Mouse (Mus musculus) ES-Bruce4 (cell line): ENCODE measurements around the gene Olfr106-ps. TPM values are rescaled to one million over a fixed set of nuclear protein-coding genes. Genes with fewer than 3 reads are reported as not detected.

Experiments used
- H3K27ac ChIP-seq: 2 replicates; pipeline ENCODE4 v1.5.1; 2012; ENCODE audit warnings: low read length, inconsistent platforms; ENCODE audit not compliant: insufficient read depth
- H3K27me3 ChIP-seq: 2 replicates; pipeline ENCODE4 v1.6.1; 2012; ENCODE audit warnings: mild to moderate bottlenecking, low read length, inconsistent platforms; ENCODE audit not compliant: control insufficient read depth, poor library complexity, insufficient read depth, severe bottlenecking
- H3K36me3 ChIP-seq: 2 replicates; pipeline ENCODE4 v1.6.1; 2012; ENCODE audit warnings: inconsistent platforms, mild to moderate bottlenecking, low read length, moderate library complexity; ENCODE audit not compliant: control insufficient read depth, poor library complexity, insufficient read depth, severe bottlenecking
- H3K4me1 ChIP-seq: one replicate; pipeline ENCODE4 v1.8.1; 2011; ENCODE audit warnings: low read length; ENCODE audit not compliant: control insufficient read depth, insufficient read depth
- H3K4me3 ChIP-seq: 2 replicates; pipeline ENCODE4 v1.5.1; 2011; ENCODE audit warnings: low read depth, mild to moderate bottlenecking, low read length
- H3K9ac ChIP-seq: 2 replicates; pipeline ENCODE4 v1.6.1; 2012; ENCODE audit warnings: low read depth, mild to moderate bottlenecking, inconsistent platforms; ENCODE audit not compliant: poor library complexity, severe bottlenecking
- H3K9me3 ChIP-seq: replicated peaks from 2 replicates; pipeline ENCODE4 v1.6.1; 2012; ENCODE audit warnings: mild to moderate bottlenecking, low read length, inconsistent platforms; ENCODE audit not compliant: control insufficient read depth, poor library complexity, insufficient read depth, severe bottlenecking
- CTCF ChIP-seq: IDR thresholded peaks from one replicate; pipeline ENCODE4 v1.8.1; 2011; ENCODE audit warnings: low read depth, low read length
- EP300 ChIP-seq: IDR thresholded peaks from 2 replicates; pipeline ENCODE4 v1.6.1; 2011; ENCODE audit warnings: low read depth, low read length; ENCODE audit not compliant: insufficient read depth
- POLR2A ChIP-seq: IDR thresholded peaks from one replicate; pipeline ENCODE4 v1.8.1; 2011; ENCODE audit warnings: low read length; ENCODE audit not compliant: insufficient read depth
- polyA plus RNA-seq: library from polyadenylated mRNA; stranded (reverse); fragments of >200 nt; gene quantifications from 2 replicates; pipeline ENCODE4 v1.2.4, GENCODE M21; 2011; ENCODE audit warnings: low read depth; ENCODE audit not compliant: missing spikeins, insufficient read depth, insufficient read length

The Olfr106-ps gene
- polyA plus RNA-seq: not detected in 2 replicates

DNA sequence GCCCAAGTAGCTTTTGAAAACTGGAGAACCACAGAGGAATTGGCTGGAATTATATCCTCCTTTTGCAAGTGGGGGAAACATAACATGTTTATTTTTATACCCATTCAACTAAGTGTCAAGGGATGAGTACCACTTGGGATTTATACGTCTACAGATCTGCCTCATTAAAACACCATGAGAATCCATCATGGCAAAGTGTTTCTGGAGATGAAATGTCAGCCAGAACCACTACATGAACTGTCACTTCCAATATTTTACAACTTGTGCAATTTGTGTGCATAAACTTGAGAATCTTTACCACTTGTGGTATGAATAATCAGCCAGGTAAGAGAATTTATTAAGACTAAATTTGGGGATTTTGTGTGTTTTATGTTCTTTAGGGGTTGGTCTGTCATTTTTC is at the start of gene Olfr106-ps:
Olfr106-ps (plus strand) TSS at position 301 of the 400 bp plus-strand sequence.
- H3K9me3 ChIP-seq: no peaks in the 10 kb centered on the region
- no peak within 1 kb of the TSS for H3K9ac ChIP-seq
- H3K4me1 ChIP-seq: no peaks in the 10 kb centered on the region
- TF ChIP-seq POLR2A: no peak
- TF ChIP-seq EP300: no peak
- TF ChIP-seq CTCF: no peak
- H3K27ac ChIP-seq: no peak within 1 kb of the TSS
- no peaks in the 10 kb centered on the region for H3K36me3 ChIP-seq
- no peak within 1 kb of the TSS for H3K4me3 ChIP-seq
- no peaks in the 10 kb centered on the region for H3K27me3 ChIP-seq

DNA sequence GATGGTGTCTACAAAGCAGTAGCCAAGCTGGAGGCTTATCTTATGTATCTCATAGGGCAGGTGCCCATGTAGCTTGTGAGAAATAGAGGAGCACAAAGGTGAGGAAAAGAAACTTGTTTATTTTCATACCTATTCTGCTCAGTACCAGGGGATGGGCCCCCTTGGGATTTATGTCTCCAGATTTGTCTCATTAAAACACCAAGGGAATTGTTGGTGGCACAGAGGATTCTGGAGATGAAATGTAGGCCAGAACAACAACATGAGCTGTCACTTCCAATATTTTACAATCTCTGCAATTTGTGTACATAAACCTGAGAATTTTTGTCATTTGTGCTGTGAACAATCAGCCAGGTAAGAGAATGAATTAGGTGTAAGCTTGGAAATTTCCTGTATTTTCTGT is 30.9 kb upstream of the Olfr106-ps start, which contains the start of gene Olfr104-ps:
Olfr104-ps (plus strand) TSS at position 301 of the 400 bp plus-strand sequence.
- Histone ChIP-seq H3K36me3 (no peaks in the 10 kb centered on the region), H3K27ac (no peak within 1 kb of the TSS), H3K27me3 (no peaks in the 10 kb centered on the region), H3K9ac (no peak within 1 kb of the TSS), H3K4me3 (no peak within 1 kb of the TSS), H3K4me1 (no peaks in the 10 kb centered on the region), H3K9me3 (no peaks in the 10 kb centered on the region; the same call in 1 of the 2 replicates)
- no peak for TF ChIP-seq CTCF
- TF ChIP-seq POLR2A: no peak
- no peak for TF ChIP-seq EP300

DNA sequence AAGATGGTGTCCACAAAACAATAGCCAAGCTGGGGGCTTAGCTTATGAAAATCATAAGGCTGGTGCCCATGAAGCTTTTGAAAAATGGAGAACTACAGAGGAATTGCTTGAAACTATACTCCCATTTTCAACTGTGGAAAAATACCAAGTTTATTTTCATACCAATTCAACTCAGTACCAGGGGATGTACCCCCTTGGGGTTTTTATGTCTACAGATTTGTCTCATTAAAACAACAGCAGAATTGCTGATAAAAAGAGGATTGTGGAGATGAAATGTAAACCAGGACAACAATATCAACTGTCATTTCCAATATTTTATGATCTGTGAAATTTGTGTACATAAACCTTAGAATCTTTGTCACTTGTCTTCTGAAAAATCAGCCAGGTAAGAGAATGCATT is 11.5 kb upstream of the Olfr106-ps start, which contains the start of gene Olfr105-ps:
Olfr105-ps (plus strand) TSS at position 301 of the 400 bp plus-strand sequence.
- no peaks in the 10 kb centered on the region for H3K9me3 ChIP-seq
- H3K4me3 ChIP-seq: no peak within 1 kb of the TSS
- H3K9ac ChIP-seq: no peak within 1 kb of the TSS
- H3K4me1 ChIP-seq: no peaks in the 10 kb centered on the region
- TF ChIP-seq CTCF: no peak
- H3K27ac ChIP-seq: no peak within 1 kb of the TSS
- H3K36me3 ChIP-seq: no peaks in the 10 kb centered on the region
- H3K27me3 ChIP-seq: no peaks in the 10 kb centered on the region

DNA sequence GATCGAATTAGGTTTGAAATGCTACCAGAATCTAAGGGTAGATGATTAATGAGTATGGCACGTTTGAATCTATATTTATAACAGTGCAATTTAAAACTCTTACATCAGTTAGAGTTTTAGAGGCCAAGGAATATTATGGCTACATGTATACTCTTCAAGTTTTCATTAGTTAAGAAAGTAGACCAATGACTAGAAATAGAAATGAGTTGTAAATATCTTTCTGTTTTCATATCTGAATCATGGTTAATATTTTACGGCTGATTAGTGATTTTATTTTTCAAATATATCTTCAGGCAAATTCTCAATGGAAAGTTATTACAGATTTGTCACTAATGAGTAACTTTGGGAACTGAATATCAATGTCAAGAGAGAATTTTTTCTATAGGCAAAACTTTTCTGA is 8.7 kb downstream of the Olfr106-ps start, which contains the start of gene Olfr107:
Olfr107 (plus strand) TSS at position 301 of the 400 bp plus-strand sequence.
- TF ChIP-seq POLR2A (no peak), EP300 (no peak), CTCF (no peak)

DNA sequence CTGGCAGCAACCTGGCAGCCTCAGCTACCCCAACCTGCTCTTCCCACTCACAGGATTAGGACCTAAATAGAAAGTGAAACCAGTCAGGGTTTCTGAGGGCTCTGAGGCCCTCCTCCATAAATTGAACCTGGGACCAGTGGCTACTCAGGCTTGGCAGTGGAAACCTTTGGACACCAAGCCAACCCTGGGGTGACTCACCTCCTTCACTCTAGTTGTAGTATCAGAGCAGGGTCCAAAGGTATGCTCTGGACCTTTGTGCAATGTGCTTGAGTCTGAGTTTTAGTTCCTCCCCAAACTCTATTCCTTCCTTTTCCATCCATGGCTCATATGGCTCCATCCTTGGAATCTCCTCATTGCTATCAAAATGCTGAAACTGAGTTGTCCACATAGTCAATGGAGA is 23.2 kb downstream of the Olfr106-ps start:
- Histone ChIP-seq H3K9me3 (no peaks in the 10 kb centered on the region), H3K9ac (no peak overlapping the region), H3K27me3 (no peaks in the 10 kb centered on the region), H3K4me3 (no peak overlapping the region), H3K27ac (no peak overlapping the region), H3K4me1 (no peaks in the 10 kb centered on the region), H3K36me3 (no peaks in the 10 kb centered on the region)
- TF ChIP-seq CTCF (no peak), POLR2A (no peak), EP300 (no peak)

More for the DNA sequence above, 8.7 kb downstream of the Olfr106-ps start, which contains the start of gene Olfr107:
- Histone ChIP-seq H3K9me3 (no peaks in the 10 kb centered on the region), H3K27ac (no peak within 1 kb of the TSS), H3K27me3 (no peaks in the 10 kb centered on the region), H3K4me1 (no peaks in the 10 kb centered on the region), H3K9ac (no peak within 1 kb of the TSS), H3K36me3 (no peaks in the 10 kb centered on the region), H3K4me3 (no peak within 1 kb of the TSS)

DNA sequence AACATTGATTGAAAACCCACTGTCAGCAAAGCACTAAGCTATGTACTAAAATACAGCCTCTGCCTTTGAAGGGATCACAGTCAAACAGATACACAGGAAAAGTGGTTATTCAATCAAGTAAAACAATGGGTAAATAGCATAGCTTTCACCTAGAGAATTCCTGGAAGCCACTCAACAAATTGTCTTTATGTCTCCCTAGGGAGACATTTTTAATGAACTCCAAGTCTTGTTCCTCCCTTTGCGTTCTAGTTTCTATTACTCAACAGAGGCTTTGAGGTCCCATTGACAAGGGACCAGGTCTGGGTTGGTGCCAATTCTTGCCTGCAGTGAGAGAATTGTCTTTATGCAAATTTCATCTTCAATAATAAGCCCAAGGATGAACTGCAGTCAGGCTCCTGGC is 55.0 kb downstream of the Olfr106-ps start, which contains the start of gene Olfr108:
Olfr108 (plus strand) TSS at position 301 of the 400 bp plus-strand sequence.
- H3K9me3 ChIP-seq: no peaks in the 10 kb centered on the region
- H3K36me3 ChIP-seq: no peaks in the 10 kb centered on the region
- TF ChIP-seq EP300: no peak
- no peak for TF ChIP-seq POLR2A
- TF ChIP-seq CTCF: no peak
- H3K27ac ChIP-seq: no peak within 1 kb of the TSS
- H3K4me3 ChIP-seq: no peak within 1 kb of the TSS
- no peaks in the 10 kb centered on the region for H3K27me3 ChIP-seq
- no peaks in the 10 kb centered on the region for H3K4me1 ChIP-seq
- no peak within 1 kb of the TSS for H3K9ac ChIP-seq

Other genes with a start within 250 kb of the Olfr106-ps start
- 0.57 and 1.1 TPM in 2 replicates for gene Olfr93, start 228.9 kb upstream of the Olfr106-ps start, polyA plus RNA-seq
- gene Ubd, start 196.5 kb upstream of the Olfr106-ps start, polyA plus RNA-seq: 56.7 and 70.8 TPM in 2 replicates
- 0.37 TPM in 1 of 2 replicates, not detected in the other for gene Olfr94, start 189.4 kb upstream of the Olfr106-ps start, polyA plus RNA-seq
- 0.12 TPM in 1 of 2 replicates, not detected in the other for gene Olfr95, start 177.3 kb upstream of the Olfr106-ps start, polyA plus RNA-seq
- not detected in 2 replicates for gene Olfr96, start 170.2 kb upstream of the Olfr106-ps start, polyA plus RNA-seq
- not detected in 2 replicates for gene Olfr97, start 153.1 kb upstream of the Olfr106-ps start, polyA plus RNA-seq
- gene Olfr98, start 126.6 kb upstream of the Olfr106-ps start, polyA plus RNA-seq: not detected in 2 replicates
- gene H2-M3, start 120.2 kb upstream of the Olfr106-ps start, polyA plus RNA-seq: 3.3 and 3.4 TPM in 2 replicates
- not detected in 2 replicates for gene Olfr99, start 106.9 kb upstream of the Olfr106-ps start, polyA plus RNA-seq
- not detected in 2 replicates for gene Olfr101, start 86.1 kb upstream of the Olfr106-ps start, polyA plus RNA-seq
- gene Olfr102, start 73.3 kb upstream of the Olfr106-ps start, polyA plus RNA-seq: not detected in 2 replicates
- not detected in 2 replicates for gene Olfr103, start 50.7 kb upstream of the Olfr106-ps start, polyA plus RNA-seq
- gene Olfr104-ps, start 30.8 kb upstream of the Olfr106-ps start, polyA plus RNA-seq: not detected in 2 replicates
- gene Olfr105-ps, start 11.4 kb upstream of the Olfr106-ps start, polyA plus RNA-seq: not detected in 2 replicates
- gene Olfr107, start 8.8 kb downstream of the Olfr106-ps start, polyA plus RNA-seq: not detected in 2 replicates
- not detected in 2 replicates for gene Olfr108, start 55.1 kb downstream of the Olfr106-ps start, polyA plus RNA-seq
- not detected in 2 replicates for gene Olfr109, start 68.5 kb downstream of the Olfr106-ps start, polyA plus RNA-seq
- gene H2-M2, start 93.2 kb downstream of the Olfr106-ps start, polyA plus RNA-seq: 0.52 TPM in 1 of 2 replicates, not detected in the other
- gene Olfr110, start 102.1 kb downstream of the Olfr106-ps start, polyA plus RNA-seq: not detected in 2 replicates
- not detected in 2 replicates for gene Olfr111, start 117.6 kb downstream of the Olfr106-ps start, polyA plus RNA-seq
- not detected in 2 replicates for gene Olfr112, start 179.1 kb downstream of the Olfr106-ps start, polyA plus RNA-seq
- not detected in 2 replicates for gene Olfr113, start 187.3 kb downstream of the Olfr106-ps start, polyA plus RNA-seq
- gene Olfr114, start 202.3 kb downstream of the Olfr106-ps start, polyA plus RNA-seq: not detected in 2 replicates
- not detected in 2 replicates for gene Olfr115, start 236.7 kb downstream of the Olfr106-ps start, polyA plus RNA-seq
- not detected in 2 replicates for gene Olfr116, start 236.8 kb downstream of the Olfr106-ps start, polyA plus RNA-seq